Mouse (Mus musculus): ENCODE results near the gene Aph1b. TPM values are rescaled to one million over a fixed set of nuclear protein-coding genes. Genes with fewer than 3 reads are reported as not detected.
A peak's percentile ranks its signal among the peaks of the same experiment; 100 is the strongest.

Gene Aph1b
- polyA plus RNA-seq, 1 experiment, result 12.3 TPM

GRCm38 (mm10) chr9:66748390-66748789 is 46.9 kb downstream of the Aph1b start:
- TF ChIP-seq POLR2A (IDR thresholded peaks at IDR 0.05; ENCODE audit: extremely low read depth, insufficient read depth, low read length) (no peak), CTCF (IDR thresholded peaks at IDR 0.05; ENCODE audit: extremely low read depth, insufficient read depth, low read length) (no peak)

GRCm38 (mm10) chr9:66744531-66744930 is 50.8 kb downstream of the Aph1b start:
- H3K4me3 ChIP-seq (ENCODE audit: insufficient read depth, low read length), result no peak overlapping the region
- H3K4me1 ChIP-seq (ENCODE audit: control insufficient read depth, insufficient read depth, low read length), result 0 out of 2 replicates have a peak, but pooled peaks cover 3% of the 10 kb centered on the region
- no peak overlapping the region for H3K27ac ChIP-seq (ENCODE audit: insufficient read depth, low read length)
- TF ChIP-seq POLR2A (IDR thresholded peaks at IDR 0.05; ENCODE audit: extremely low read depth, insufficient read depth, low read length), result no peak
- TF ChIP-seq CTCF (IDR thresholded peaks at IDR 0.05; ENCODE audit: extremely low read depth, insufficient read depth, low read length), result no peak

More at GRCm38 (mm10) chr9:66748390-66748789, 46.9 kb downstream of the Aph1b start:
- Histone ChIP-seq H3K27ac (ENCODE audit: insufficient read depth, low read length) (no peak overlapping the region), H3K4me3 (ENCODE audit: insufficient read depth, low read length) (0 out of 2 replicates have a peak overlapping the region, but pooled peaks have one; percentile 20), H3K4me1 (ENCODE audit: control insufficient read depth, insufficient read depth, low read length) (peaks cover 5% of the 10 kb centered on the region; the same call in 1 of the 2 replicates)

GRCm38 (mm10) chr9:66739516-66739915 is 55.8 kb downstream of the Aph1b start:
- Histone ChIP-seq H3K4me1 (ENCODE audit: control insufficient read depth, insufficient read depth, low read length) (no peaks in the 10 kb centered on the region), H3K27ac (ENCODE audit: insufficient read depth, low read length) (no peak overlapping the region), H3K4me3 (ENCODE audit: insufficient read depth, low read length) (no peak overlapping the region)
- TF ChIP-seq CTCF (IDR thresholded peaks at IDR 0.05; ENCODE audit: extremely low read depth, insufficient read depth, low read length), result no peak
- no peak for TF ChIP-seq POLR2A (IDR thresholded peaks at IDR 0.05; ENCODE audit: extremely low read depth, insufficient read depth, low read length)

GRCm38 (mm10) chr9:66736551-66736950 is 58.7 kb downstream of the Aph1b start:
- no peak overlapping the region for H3K27ac ChIP-seq (ENCODE audit: insufficient read depth, low read length)
- TF ChIP-seq POLR2A (IDR thresholded peaks at IDR 0.05; ENCODE audit: extremely low read depth, insufficient read depth, low read length) (no peak), CTCF (IDR thresholded peaks at IDR 0.05; ENCODE audit: extremely low read depth, insufficient read depth, low read length) (no peak)
- H3K4me3 ChIP-seq (ENCODE audit: insufficient read depth, low read length), result no peak overlapping the region
- H3K4me1 ChIP-seq (ENCODE audit: control insufficient read depth, insufficient read depth, low read length), result peaks cover 5% of the 10 kb centered on the region

- Histone ChIP-seq H3K4me3 (ENCODE audit: insufficient read depth, low read length) (no peak overlapping the region), H3K4me1 (ENCODE audit: control insufficient read depth, insufficient read depth, low read length) (peaks cover 5% of the 10 kb centered on the region), H3K27ac (ENCODE audit: insufficient read depth, low read length) (no peak overlapping the region)
- TF ChIP-seq POLR2A (IDR thresholded peaks at IDR 0.05; ENCODE audit: extremely low read depth, insufficient read depth, low read length), result no peak
- no peak for TF ChIP-seq CTCF (IDR thresholded peaks at IDR 0.05; ENCODE audit: extremely low read depth, insufficient read depth, low read length)
Observed at GRCm38 (mm10) chr9:66736016-66736415, 59.3 kb downstream of the Aph1b start.

- TF ChIP-seq POLR2A (IDR thresholded peaks at IDR 0.05; ENCODE audit: extremely low read depth, insufficient read depth, low read length) (no peak), CTCF (IDR thresholded peaks at IDR 0.05; ENCODE audit: extremely low read depth, insufficient read depth, low read length) (no peak)
- Histone ChIP-seq H3K4me1 (ENCODE audit: control insufficient read depth, insufficient read depth, low read length) (peaks cover 5% of the 10 kb centered on the region), H3K4me3 (ENCODE audit: insufficient read depth, low read length) (no peak overlapping the region), H3K27ac (ENCODE audit: insufficient read depth, low read length) (no peak overlapping the region)
Observed at GRCm38 (mm10) chr9:66735122-66735521, 60.2 kb downstream of the Aph1b start.

- Histone ChIP-seq H3K4me1 (ENCODE audit: control insufficient read depth, insufficient read depth, low read length) (peaks cover 5% of the 10 kb centered on the region), H3K4me3 (ENCODE audit: insufficient read depth, low read length) (no peak overlapping the region), H3K27ac (ENCODE audit: insufficient read depth, low read length) (no peak overlapping the region)
- TF ChIP-seq POLR2A (IDR thresholded peaks at IDR 0.05; ENCODE audit: extremely low read depth, insufficient read depth, low read length) (no peak), CTCF (IDR thresholded peaks at IDR 0.05; ENCODE audit: extremely low read depth, insufficient read depth, low read length) (no peak)
Observed at GRCm38 (mm10) chr9:66734568-66734967, 60.7 kb downstream of the Aph1b start.

- Histone ChIP-seq H3K27ac (ENCODE audit: insufficient read depth, low read length) (peak overlapping the region; percentile 22; the same call in 1 of the 2 replicates), H3K4me1 (ENCODE audit: control insufficient read depth, insufficient read depth, low read length) (peaks cover 5% of the 10 kb centered on the region), H3K4me3 (ENCODE audit: insufficient read depth, low read length) (no peak overlapping the region)
- no peak for TF ChIP-seq CTCF (IDR thresholded peaks at IDR 0.05; ENCODE audit: extremely low read depth, insufficient read depth, low read length)
- TF ChIP-seq POLR2A (IDR thresholded peaks at IDR 0.05; ENCODE audit: extremely low read depth, insufficient read depth, low read length), result no peak
Observed at GRCm38 (mm10) chr9:66732791-66733691, 62.2 kb downstream of the Aph1b start.

- Histone ChIP-seq H3K4me3 (ENCODE audit: insufficient read depth, low read length) (no peak overlapping the region), H3K27ac (ENCODE audit: insufficient read depth, low read length) (no peak overlapping the region), H3K4me1 (ENCODE audit: control insufficient read depth, insufficient read depth, low read length) (peaks cover 5% of the 10 kb centered on the region)
- TF ChIP-seq POLR2A (IDR thresholded peaks at IDR 0.05; ENCODE audit: extremely low read depth, insufficient read depth, low read length), result no peak
- no peak for TF ChIP-seq CTCF (IDR thresholded peaks at IDR 0.05; ENCODE audit: extremely low read depth, insufficient read depth, low read length)
Observed at GRCm38 (mm10) chr9:66731284-66731683, 64.0 kb downstream of the Aph1b start.

- no peak overlapping the region for H3K4me3 ChIP-seq (ENCODE audit: insufficient read depth, low read length)
- H3K27ac ChIP-seq (ENCODE audit: insufficient read depth, low read length), result no peak overlapping the region
- TF ChIP-seq POLR2A (IDR thresholded peaks at IDR 0.05; ENCODE audit: extremely low read depth, insufficient read depth, low read length) (no peak), CTCF (IDR thresholded peaks at IDR 0.05; ENCODE audit: extremely low read depth, insufficient read depth, low read length) (no peak)
- H3K4me1 ChIP-seq (ENCODE audit: control insufficient read depth, insufficient read depth, low read length), result peaks cover 5% of the 10 kb centered on the region
Observed at GRCm38 (mm10) chr9:66730556-66730955, 64.7 kb downstream of the Aph1b start.

Data from cortical plate, adult 2 months (tissue).